Mouse (Mus musculus) layer of hippocampus, postnatal 36 days (tissue): Measurements from ENCODE around the gene Inpp4b. TPM values are rescaled to one million over a fixed set of nuclear protein-coding genes. Genes with fewer than 3 reads are reported as not detected.

Experiments
- DNase-seq, 2 experiments: peaks; one replicate each; pipeline ENCODE4 v3.0.0; 2022
- total RNA-seq, 2 experiments: library from RNA; stranded (reverse); gene quantifications; 2 replicates each; pipeline ENCODE4 v1.2.3; 2021

The Inpp4b gene
- total RNA-seq, 2 experiments from 2014 or later, result 10.2 to 11.0 TPM

DNA sequence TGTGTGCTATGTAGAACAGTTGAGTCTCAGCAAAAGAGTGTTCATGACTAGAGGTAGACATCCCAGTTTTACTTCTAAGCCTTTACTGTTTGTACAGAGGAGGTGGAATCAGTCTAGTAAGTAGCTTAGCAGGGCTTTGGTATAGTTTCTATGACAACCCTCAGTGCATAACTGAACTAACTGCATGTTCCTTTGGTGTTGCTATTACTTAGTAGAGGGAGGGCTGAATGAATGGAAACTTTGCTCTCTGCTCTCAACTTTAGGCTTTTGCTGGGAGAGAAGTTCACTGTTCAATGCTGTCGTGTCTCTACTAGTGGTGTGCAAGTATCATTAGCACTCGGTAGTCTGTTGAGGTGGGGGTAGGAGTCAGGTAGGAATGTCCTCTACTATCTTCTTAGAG, 393.3 kb downstream of the Inpp4b start:
- no peak for DNase-seq

DNA sequence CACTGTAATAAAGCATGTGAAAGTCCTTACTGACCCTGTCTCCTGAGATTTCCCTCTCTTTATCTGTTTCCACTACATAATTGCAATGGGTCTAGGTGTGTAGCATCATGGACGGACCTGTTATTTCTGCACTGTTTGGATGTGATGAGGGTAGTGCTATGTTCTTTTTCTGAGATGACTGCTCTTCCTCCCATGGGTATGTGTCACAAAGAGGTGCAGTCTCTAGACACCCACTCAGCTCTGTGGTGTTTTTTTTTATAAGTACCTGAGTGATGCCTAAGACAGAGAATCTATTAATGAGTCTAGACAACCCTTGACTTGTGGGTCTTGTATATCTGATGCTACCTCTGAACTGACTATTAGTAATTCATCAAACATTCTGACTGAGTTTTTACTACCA, 393.7 kb downstream of the Inpp4b start:
- DNase-seq, result no peak

DNA sequence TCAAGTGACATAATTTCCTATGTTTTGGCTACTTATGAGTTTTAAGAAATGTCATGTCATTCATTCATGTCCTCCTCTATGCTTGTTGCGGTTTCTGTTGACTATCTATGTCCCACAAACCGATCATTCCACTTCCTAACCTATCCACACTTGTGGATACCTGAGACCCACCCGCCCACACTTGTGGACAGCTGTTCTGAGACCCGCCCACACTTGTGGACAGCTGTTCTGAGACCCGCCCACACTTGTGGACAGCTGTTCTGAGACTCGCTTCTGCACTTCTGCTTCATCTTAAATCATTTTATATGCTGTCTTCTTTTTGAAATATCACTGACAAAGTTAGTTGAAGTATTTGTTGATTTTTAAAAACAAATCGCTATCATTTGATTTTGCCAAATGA, 400.2 kb downstream of the Inpp4b start:
- DNase-seq, result no peak

- no peak for DNase-seq
Observed at GRCm38 (mm10) chr8:81743040-81743439, 400.7 kb downstream of the Inpp4b start.

- DNase-seq, result no peak
Observed at GRCm38 (mm10) chr8:81745439-81745838, 403.1 kb downstream of the Inpp4b start.

GRCm38 (mm10) chr8:81751159-81751558, 408.8 kb downstream of the Inpp4b start:
- no peak for DNase-seq

DNA sequence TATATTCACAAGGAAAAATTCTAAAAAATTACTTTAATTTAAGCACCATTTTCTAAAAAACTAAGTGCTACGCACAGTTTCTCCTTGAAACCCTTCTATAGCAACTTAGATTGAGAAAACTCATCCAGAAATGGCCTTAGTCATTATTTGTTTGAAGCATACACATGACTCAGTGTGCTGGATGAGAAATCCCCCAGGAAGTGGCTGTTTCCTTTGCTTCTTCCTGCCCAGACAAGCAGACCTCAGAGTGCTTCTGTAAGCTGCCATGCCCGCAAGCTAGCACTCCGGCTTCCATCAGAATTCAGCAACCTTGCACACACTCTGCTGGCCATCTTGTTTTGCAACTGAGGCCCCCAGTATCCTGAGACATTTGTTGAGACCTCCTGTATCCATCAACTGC, 414.3 kb downstream of the Inpp4b start:
- no peak for DNase-seq

DNA sequence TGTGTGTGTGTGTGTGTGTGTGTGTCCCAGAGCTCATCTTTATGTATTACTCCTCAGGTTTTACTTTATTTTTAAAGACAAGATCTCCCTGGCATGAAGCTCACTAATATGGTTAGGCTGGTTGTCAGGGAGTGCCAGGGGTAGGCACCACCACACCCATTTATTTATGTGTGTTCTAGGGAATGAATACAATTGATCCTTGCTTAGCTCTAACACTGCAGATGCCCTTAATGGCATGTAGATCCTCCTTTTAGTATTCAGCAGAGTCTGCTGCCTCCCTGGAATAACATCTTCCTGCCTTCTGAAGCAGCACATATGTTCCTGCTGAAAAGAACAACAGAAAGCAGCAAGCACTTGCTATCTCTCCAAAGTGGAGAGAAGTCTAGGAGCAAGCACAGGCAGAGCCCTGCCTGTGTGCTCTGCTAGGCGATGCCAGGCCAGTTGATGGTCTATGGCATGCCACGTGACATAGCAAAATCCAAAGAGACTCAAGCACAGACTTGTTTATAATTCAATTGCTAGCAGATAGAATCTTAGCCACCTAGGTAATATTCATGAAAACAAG, 415.3 kb downstream of the Inpp4b start:
- DNase-seq, result no peak

- no peak for DNase-seq
Observed at GRCm38 (mm10) chr8:81761466-81761865, 419.1 kb downstream of the Inpp4b start.

DNA sequence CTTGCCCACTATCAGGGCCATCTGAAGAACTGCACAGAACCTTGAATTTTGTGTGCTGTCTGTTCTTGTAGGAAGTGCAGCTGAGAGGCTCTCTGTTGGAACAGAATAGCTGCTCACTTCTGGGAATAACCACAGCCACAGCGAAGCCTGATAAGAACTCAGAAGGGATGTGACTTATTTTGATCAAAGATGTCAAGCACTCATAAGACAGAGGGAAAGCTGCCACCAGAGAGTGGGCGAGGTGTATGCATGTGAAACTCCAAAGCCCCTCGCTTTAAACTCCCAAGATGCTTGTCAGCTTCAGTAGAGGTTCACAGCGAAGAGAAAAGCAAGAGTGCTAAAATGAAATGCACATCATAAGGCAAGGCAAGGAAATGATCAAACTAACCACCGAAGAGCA, 423.7 kb downstream of the Inpp4b start:
- no peak for DNase-seq

- no peak for DNase-seq
Observed at GRCm38 (mm10) chr8:81767411-81768312, 425.3 kb downstream of the Inpp4b start.

DNA sequence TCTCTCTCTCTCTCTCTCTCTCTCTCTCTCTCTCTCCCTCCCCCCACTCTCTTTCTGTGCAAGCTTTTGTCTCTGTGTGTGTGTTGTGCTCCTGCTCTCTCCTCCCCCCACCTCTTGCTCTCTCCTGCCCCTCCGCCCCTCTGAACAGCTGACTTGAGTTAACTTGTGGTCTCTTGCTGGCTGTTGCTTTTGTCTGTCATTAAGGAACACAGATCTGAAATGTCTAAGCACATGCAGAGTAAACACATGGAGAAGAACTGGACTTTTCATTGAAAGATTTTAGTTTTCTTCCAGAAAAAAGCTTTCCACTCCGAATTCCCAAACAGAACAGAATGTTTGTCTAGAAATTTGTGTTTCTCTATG, 425.9 kb downstream of the Inpp4b start:
- no peak for DNase-seq

GRCm38 (mm10) chr8:81768731-81769445, 426.5 kb downstream of the Inpp4b start:
- no peak for DNase-seq

DNA sequence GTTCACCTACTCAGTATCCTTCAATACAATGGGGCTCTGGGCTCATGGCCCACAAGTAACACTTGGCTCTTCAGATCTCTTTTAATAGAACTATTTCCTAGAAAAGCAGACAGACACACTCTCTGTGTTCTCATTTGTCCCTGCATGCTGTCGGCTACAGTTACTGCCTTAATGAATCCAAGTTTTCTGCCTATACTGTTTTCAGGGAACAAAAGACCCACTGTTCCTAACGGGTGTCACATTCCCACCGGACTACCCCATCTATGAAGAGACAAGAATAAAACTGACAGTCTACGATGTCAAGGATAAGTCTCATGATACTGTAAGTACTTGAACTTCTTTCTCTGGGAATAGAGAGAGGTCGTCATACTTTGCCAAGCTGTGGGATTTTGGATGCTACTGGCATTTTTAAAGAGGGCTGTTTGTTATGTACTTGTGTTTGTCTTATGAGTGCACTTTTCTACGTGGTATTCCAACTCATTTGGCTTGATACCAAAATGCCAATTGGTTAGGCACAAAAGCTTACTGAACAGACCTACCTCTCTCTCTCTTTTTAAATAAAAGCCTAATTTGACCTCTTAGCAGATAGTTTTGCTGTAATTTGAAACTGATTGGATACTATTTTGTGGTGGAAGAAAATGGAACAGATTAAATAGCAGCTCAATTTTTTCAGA, 428.4 kb downstream of the Inpp4b start:
- DNase-seq, result no peak

DNA sequence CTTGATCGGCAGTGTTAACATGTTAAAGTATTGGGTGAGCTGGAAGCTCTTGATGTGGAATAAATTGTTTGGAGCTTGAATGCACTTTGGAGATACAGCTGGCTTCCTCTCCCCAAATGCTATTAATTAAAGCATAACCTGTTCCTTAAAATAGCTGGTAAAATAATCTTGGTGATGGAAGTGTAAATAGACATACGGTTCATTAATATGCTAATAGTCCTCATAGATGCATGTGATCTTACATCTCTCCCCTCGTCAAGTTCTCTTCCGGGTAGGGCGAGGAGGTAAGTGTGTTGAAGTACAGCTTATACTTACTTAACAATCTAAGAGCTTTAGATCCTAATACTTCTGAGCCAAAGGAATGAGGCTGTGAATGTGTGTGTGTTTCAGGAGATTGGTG, 430.5 kb downstream of the Inpp4b start:
- no peak for DNase-seq

GRCm38 (mm10) chr8:81773305-81773965, 431.1 kb downstream of the Inpp4b start:
- no peak for DNase-seq

DNA sequence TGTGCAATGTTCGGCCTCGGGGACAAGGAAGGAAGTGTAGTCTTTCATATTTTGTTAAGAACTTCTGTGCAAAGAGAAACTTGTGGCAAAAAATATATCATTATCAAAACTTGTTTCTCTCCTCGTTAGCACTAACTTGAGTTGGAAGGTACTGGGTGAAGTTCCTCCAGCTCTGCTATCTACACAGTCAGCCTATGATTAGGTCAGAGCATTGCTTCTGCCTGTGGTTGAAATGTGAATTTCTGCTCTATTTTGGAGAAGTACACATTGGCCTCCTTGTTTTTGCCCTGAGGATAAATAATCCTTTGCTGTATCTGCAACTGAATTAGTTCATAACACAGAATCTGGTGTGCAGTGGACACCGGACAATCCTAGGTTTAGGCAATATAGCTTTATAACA, 431.7 kb downstream of the Inpp4b start:
- DNase-seq, result no peak

DNA sequence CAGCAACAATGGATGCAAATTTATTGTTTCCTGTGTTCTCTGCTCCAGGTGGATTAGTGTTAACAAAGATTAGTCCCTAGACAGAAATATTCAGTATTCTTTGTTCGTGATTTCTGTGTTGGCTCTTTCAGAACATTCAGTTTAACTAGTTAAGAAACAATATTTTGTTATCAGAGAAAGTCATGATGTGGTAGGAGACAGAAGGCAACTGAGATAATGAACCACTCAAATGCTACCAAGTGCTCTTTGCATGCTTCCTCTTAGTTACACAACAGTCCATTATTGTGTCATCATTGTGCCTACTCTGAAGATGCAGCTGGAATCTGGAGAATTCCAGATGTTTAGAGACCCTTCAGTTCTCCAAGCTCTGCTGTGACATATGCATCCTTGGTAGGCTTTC, 432.1 kb downstream of the Inpp4b start:
- no peak for DNase-seq

DNA sequence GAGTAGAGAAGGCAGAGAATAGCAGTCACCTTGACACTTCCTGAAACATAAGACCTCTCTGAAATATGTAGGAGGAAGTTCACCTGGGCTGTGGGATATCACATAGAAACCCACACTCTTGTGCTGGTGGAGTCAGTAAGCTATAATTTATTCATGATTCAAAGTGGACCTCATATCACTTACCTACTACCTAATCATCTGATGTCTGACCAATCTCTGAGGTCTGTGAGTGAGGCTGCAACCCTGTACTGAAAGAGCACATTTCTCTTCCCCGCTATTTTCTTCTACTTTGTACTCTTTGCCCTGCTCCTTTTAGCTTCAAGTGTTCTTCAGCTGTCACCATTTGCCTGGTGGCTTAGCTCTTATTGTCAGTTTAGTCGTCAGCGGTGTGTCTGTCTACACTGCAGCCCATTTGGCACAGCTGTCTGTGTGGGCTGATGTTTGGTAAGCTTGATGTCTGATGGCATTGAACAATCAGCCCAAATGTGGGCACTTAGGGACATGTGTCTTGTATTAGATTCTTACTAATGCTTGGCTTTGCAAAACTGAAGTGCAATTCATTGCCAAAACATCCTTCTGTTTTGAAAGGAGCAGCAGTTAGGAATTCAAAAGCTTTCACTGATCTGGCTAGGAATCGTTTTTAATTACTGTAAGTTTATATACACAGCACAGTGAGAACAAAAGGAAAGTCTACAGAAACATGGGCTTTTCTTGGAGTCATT, 434.3 kb downstream of the Inpp4b start:
- DNase-seq, result no peak

- DNase-seq, result no peak
Observed at GRCm38 (mm10) chr8:81777704-81778103, 435.3 kb downstream of the Inpp4b start.

DNA sequence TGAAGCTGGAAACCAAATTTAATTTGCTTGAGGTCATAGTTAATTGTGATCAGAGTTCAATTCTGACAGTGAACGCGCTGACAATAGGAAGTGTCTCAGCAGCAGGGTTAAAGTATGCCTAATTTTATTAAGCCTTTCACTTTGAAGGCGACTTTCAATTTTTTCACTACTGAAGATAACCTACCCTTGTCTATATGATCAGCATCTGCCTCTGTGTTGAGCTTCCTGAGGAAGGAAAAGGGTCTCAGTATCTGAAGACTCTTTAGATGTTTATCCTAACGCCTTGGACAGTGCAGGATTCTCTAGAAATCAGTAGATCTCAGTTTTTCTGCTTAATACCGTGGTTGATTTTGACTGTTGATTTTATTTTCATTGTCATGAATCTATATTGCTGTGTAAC, 437.1 kb downstream of the Inpp4b start:
- DNase-seq, result no peak

GRCm38 (mm10) chr8:81780166-81780565, 437.8 kb downstream of the Inpp4b start:
- no peak for DNase-seq
